Mouse (Mus musculus): Measurements from ENCODE around the gene Ptpre. TPM values are rescaled to one million over a fixed set of nuclear protein-coding genes. Genes with fewer than 3 reads are reported as not detected.
A peak's percentile ranks its signal among the peaks of the same experiment; 100 is the strongest.
"Not testable (repeated sequence)": the region's sequence is repeated elsewhere in the genome, so short reads cannot be mapped to it uniquely, and the experiment has no call there.

Ptpre gene
- total and polyA plus RNA-seq, 2 experiments from 2014 or later = 6.9 to 10.9 TPM

GRCm38 (mm10) chr7:135499403-135499802 lies 37.9 kb upstream of the Ptpre start:
- no peaks in the 10 kb centered on the region for H3K36me3 ChIP-seq (ENCODE audit: insufficient read depth)
- no peak overlapping the region for H3K9ac ChIP-seq
- TF ChIP-seq CTCF (IDR thresholded peaks at IDR 0.05; ENCODE audit: low read depth) = peak; percentile 60
- no peak overlapping the region for H3K4me3 ChIP-seq (ENCODE audit: low read depth, low read length)
- H3K27ac ChIP-seq (ENCODE audit: low read depth, low read length) = no peak overlapping the region
- no peaks in the 10 kb centered on the region for H3K27me3 ChIP-seq (ENCODE audit: insufficient read depth, low read length)
- no peak overlapping the region for H3K4me2 ChIP-seq (ENCODE audit: low read depth)
- no peaks in the 10 kb centered on the region for H3K9me3 ChIP-seq (ENCODE audit: low read length)
- ATAC-seq (no peak), DNase-seq (no peak)
- no peaks in the 10 kb centered on the region for H3K4me1 ChIP-seq (ENCODE audit: insufficient read depth)
- WGBS = 49% methylated on average over 2 of the region's 2 CpGs

- H3K36me3 ChIP-seq (ENCODE audit: insufficient read depth); DNase-seq; H3K4me1 ChIP-seq (ENCODE audit: insufficient read depth); ATAC-seq; H3K27ac ChIP-seq (ENCODE audit: low read depth, low read length); H3K9ac ChIP-seq; H3K4me3 ChIP-seq (ENCODE audit: low read depth, low read length); H3K4me2 ChIP-seq (ENCODE audit: low read depth); H3K9me3 ChIP-seq (ENCODE audit: low read length); H3K27me3 ChIP-seq (ENCODE audit: insufficient read depth, low read length): not testable (repeated sequence)
- 92% methylated on average over 5 of the region's 5 CpGs for WGBS
Measured at GRCm38 (mm10) chr7:135506506-135506905, 30.8 kb upstream of the Ptpre start.

- no peak for TF ChIP-seq CTCF (IDR thresholded peaks at IDR 0.05; ENCODE audit: low read depth)
- H3K4me2 ChIP-seq (ENCODE audit: low read depth) = no peak overlapping the region
- no peaks in the 10 kb centered on the region for H3K4me1 ChIP-seq (ENCODE audit: insufficient read depth)
- no peaks in the 10 kb centered on the region for H3K36me3 ChIP-seq (ENCODE audit: insufficient read depth)
- no peak overlapping the region for H3K27ac ChIP-seq (ENCODE audit: low read depth, low read length)
- ATAC-seq = no peak
- no peaks in the 10 kb centered on the region for H3K9me3 ChIP-seq (ENCODE audit: low read length)
- no peak overlapping the region for H3K4me3 ChIP-seq (ENCODE audit: low read depth, low read length)
- no peak overlapping the region for H3K9ac ChIP-seq
- no peaks in the 10 kb centered on the region for H3K27me3 ChIP-seq (ENCODE audit: insufficient read depth, low read length)
- 77% methylated on average over 4 of the region's 4 CpGs for WGBS
- no peak for DNase-seq
Measured at GRCm38 (mm10) chr7:135508602-135509001, 28.7 kb upstream of the Ptpre start.

GRCm38 (mm10) chr7:135509272-135509671 lies 28.0 kb upstream of the Ptpre start:
- H3K4me2 ChIP-seq (ENCODE audit: low read depth) = no peak overlapping the region
- no peak overlapping the region for H3K27ac ChIP-seq (ENCODE audit: low read depth, low read length)
- no peak overlapping the region for H3K4me3 ChIP-seq (ENCODE audit: low read depth, low read length)
- H3K9ac ChIP-seq = no peak overlapping the region
- TF ChIP-seq CTCF (IDR thresholded peaks at IDR 0.05; ENCODE audit: low read depth) = no peak
- H3K27me3 ChIP-seq (ENCODE audit: insufficient read depth, low read length) = no peaks in the 10 kb centered on the region
- ATAC-seq (no peak), DNase-seq (no peak)
- WGBS = 98% methylated on average over 3 of the region's 3 CpGs
- H3K9me3 ChIP-seq (ENCODE audit: low read length) = no peaks in the 10 kb centered on the region
- no peaks in the 10 kb centered on the region for H3K4me1 ChIP-seq (ENCODE audit: insufficient read depth)
- H3K36me3 ChIP-seq (ENCODE audit: insufficient read depth) = no peaks in the 10 kb centered on the region

- no peak overlapping the region for H3K4me2 ChIP-seq (ENCODE audit: low read depth)
- no peak overlapping the region for H3K4me3 ChIP-seq (ENCODE audit: low read depth, low read length)
- no peaks in the 10 kb centered on the region for H3K36me3 ChIP-seq (ENCODE audit: insufficient read depth)
- no peak overlapping the region for H3K27ac ChIP-seq (ENCODE audit: low read depth, low read length)
- no peak overlapping the region for H3K9ac ChIP-seq
- TF ChIP-seq CTCF (IDR thresholded peaks at IDR 0.05; ENCODE audit: low read depth) = no peak
- H3K9me3 ChIP-seq (ENCODE audit: low read length) = no peaks in the 10 kb centered on the region
- DNase-seq (no peak), ATAC-seq (no peak)
- no peaks in the 10 kb centered on the region for H3K27me3 ChIP-seq (ENCODE audit: insufficient read depth, low read length)
- no peaks in the 10 kb centered on the region for H3K4me1 ChIP-seq (ENCODE audit: insufficient read depth)
- WGBS = 87% methylated on average over 5 of the region's 5 CpGs
Measured at GRCm38 (mm10) chr7:135510431-135510830, 26.9 kb upstream of the Ptpre start.

GRCm38 (mm10) chr7:135511723-135512122 lies 25.6 kb upstream of the Ptpre start:
- Histone ChIP-seq H3K9me3 (ENCODE audit: low read length) (no peaks in the 10 kb centered on the region), H3K4me3 (ENCODE audit: low read depth, low read length) (no peak overlapping the region), H3K9ac (no peak overlapping the region), H3K27ac (ENCODE audit: low read depth, low read length) (no peak overlapping the region), H3K4me2 (ENCODE audit: low read depth) (no peak overlapping the region), H3K36me3 (ENCODE audit: insufficient read depth) (no peaks in the 10 kb centered on the region), H3K27me3 (ENCODE audit: insufficient read depth, low read length) (no peaks in the 10 kb centered on the region), H3K4me1 (ENCODE audit: insufficient read depth) (no peaks in the 10 kb centered on the region)
- no peak for TF ChIP-seq CTCF (IDR thresholded peaks at IDR 0.05; ENCODE audit: low read depth)
- WGBS = 79% methylated on average over 3 of the region's 3 CpGs
- ATAC-seq (no peak), DNase-seq (no peak)

- H3K4me3 ChIP-seq (ENCODE audit: low read depth, low read length) = no peak overlapping the region
- no peaks in the 10 kb centered on the region for H3K36me3 ChIP-seq (ENCODE audit: insufficient read depth)
- no peaks in the 10 kb centered on the region for H3K4me1 ChIP-seq (ENCODE audit: insufficient read depth)
- no peak overlapping the region for H3K9ac ChIP-seq
- no peak for TF ChIP-seq CTCF (IDR thresholded peaks at IDR 0.05; ENCODE audit: low read depth)
- no peak overlapping the region for H3K4me2 ChIP-seq (ENCODE audit: low read depth)
- H3K27ac ChIP-seq (ENCODE audit: low read depth, low read length) = no peak overlapping the region
- ATAC-seq = no peak
- 77% methylated on average over 4 of the region's 4 CpGs for WGBS
- H3K9me3 ChIP-seq (ENCODE audit: low read length) = no peaks in the 10 kb centered on the region
- no peak for DNase-seq
- no peaks in the 10 kb centered on the region for H3K27me3 ChIP-seq (ENCODE audit: insufficient read depth, low read length)
Measured at GRCm38 (mm10) chr7:135517191-135517590, 20.1 kb upstream of the Ptpre start.

- no peaks in the 10 kb centered on the region for H3K27me3 ChIP-seq (ENCODE audit: insufficient read depth, low read length)
- no peaks in the 10 kb centered on the region for H3K9me3 ChIP-seq (ENCODE audit: low read length)
Measured at GRCm38 (mm10) chr7:135520241-135520640, 17.0 kb upstream of the Ptpre start.

More at GRCm38 (mm10) chr7:135520241-135520640, 17.0 kb upstream of the Ptpre start:
- DNase-seq (no peak), ATAC-seq (no peak)
- H3K4me1 ChIP-seq (ENCODE audit: insufficient read depth) = no peaks in the 10 kb centered on the region
- H3K36me3 ChIP-seq (ENCODE audit: insufficient read depth) = no peaks in the 10 kb centered on the region
- TF ChIP-seq CTCF (IDR thresholded peaks at IDR 0.05; ENCODE audit: low read depth) = no peak
- H3K27ac ChIP-seq (ENCODE audit: low read depth, low read length) = no peak overlapping the region
- WGBS = 63% methylated on average over 5 of the region's 5 CpGs
- no peak overlapping the region for H3K4me3 ChIP-seq (ENCODE audit: low read depth, low read length)
- no peak overlapping the region for H3K9ac ChIP-seq
- H3K4me2 ChIP-seq (ENCODE audit: low read depth) = no peak overlapping the region
